Mouse (Mus musculus): ENCODE results near the gene Mfng. TPM values are rescaled to one million over a fixed set of nuclear protein-coding genes. Genes with fewer than 3 reads are reported as not detected.

The Mfng gene
- polyA plus RNA-seq, 1 experiment, result 15.7 TPM

GRCm38 (mm10) chr15:78780908-78781307, 7.6 kb upstream of the Mfng start:
- H3K27me3 ChIP-seq (replicated peaks; ENCODE audit: control insufficient read depth, insufficient read depth, low read length), result no peaks in the 10 kb centered on the region
- 53% methylated on average over 7 of the region's 7 CpGs for WGBS
- DNase-seq, result peak; percentile 89
- peaks cover 1% of the 10 kb centered on the region for H3K36me3 ChIP-seq (ENCODE audit: control insufficient read depth, insufficient read depth, low read length)
- peaks cover 12% of the 10 kb centered on the region for H3K4me1 ChIP-seq (ENCODE audit: control insufficient read depth, insufficient read depth, low read length)
- TF ChIP-seq CTCF (conservative IDR thresholded peaks at IDR 0.05; ENCODE audit: insufficient read depth, insufficient read length, low read depth, low read length), result no peak
- TF ChIP-seq POLR2A (IDR thresholded peaks at IDR 0.05; ENCODE audit: low read depth, low read length), result no peak
- peak overlapping the region; percentile 10 for H3K27ac ChIP-seq (ENCODE audit: insufficient read depth, low read depth, low read length)
- no peak overlapping the region for H3K4me3 ChIP-seq (ENCODE audit: insufficient read depth, low read depth, low read length)

DNA sequence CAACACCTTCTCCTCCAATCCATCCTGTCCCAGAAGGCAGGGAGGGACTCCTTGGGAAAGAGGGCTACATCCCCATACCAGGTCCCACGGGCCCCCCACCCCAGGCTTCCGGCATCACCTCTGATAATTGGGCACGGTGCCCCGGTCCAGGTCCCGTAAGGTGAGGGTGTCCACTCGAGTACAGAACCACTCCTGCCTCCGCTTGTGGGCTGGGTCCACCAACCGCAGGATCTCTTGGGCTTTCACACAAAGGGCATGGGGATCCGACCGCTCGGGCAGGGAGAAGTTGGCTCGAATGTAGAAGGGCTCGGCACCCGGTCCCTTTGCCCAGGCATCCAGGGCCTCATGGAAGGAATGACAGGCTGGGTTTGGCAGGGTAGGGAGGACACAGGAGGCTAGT, 7.1 kb upstream of the Mfng start:
- WGBS, result 82% methylated on average over 14 of the region's 14 CpGs

GRCm38 (mm10) chr15:78779690-78780089, 6.4 kb upstream of the Mfng start:
- TF ChIP-seq POLR2A (IDR thresholded peaks at IDR 0.05; ENCODE audit: low read depth, low read length), result no peak
- TF ChIP-seq CTCF (conservative IDR thresholded peaks at IDR 0.05; ENCODE audit: insufficient read depth, insufficient read length, low read depth, low read length), result no peak
- no peaks in the 10 kb centered on the region for H3K27me3 ChIP-seq (replicated peaks; ENCODE audit: control insufficient read depth, insufficient read depth, low read length)
- 90% methylated on average over 5 of the region's 5 CpGs for WGBS
- no peak overlapping the region for H3K27ac ChIP-seq (ENCODE audit: insufficient read depth, low read depth, low read length)
- no peak overlapping the region for H3K4me3 ChIP-seq (ENCODE audit: insufficient read depth, low read depth, low read length)
- no peak for DNase-seq
- peaks cover 12% of the 10 kb centered on the region for H3K4me1 ChIP-seq (ENCODE audit: control insufficient read depth, insufficient read depth, low read length)
- peaks cover 1% of the 10 kb centered on the region for H3K36me3 ChIP-seq (ENCODE audit: control insufficient read depth, insufficient read depth, low read length)

More for the DNA sequence above, 7.1 kb upstream of the Mfng start:
- H3K4me3 ChIP-seq (ENCODE audit: insufficient read depth, low read depth, low read length), result no peak overlapping the region
- H3K27ac ChIP-seq (ENCODE audit: insufficient read depth, low read depth, low read length), result peak overlapping the region; percentile 10
- no peaks in the 10 kb centered on the region for H3K27me3 ChIP-seq (replicated peaks; ENCODE audit: control insufficient read depth, insufficient read depth, low read length)
- no peak for DNase-seq
- TF ChIP-seq CTCF (conservative IDR thresholded peaks at IDR 0.05; ENCODE audit: insufficient read depth, insufficient read length, low read depth, low read length), result no peak
- TF ChIP-seq POLR2A (IDR thresholded peaks at IDR 0.05; ENCODE audit: low read depth, low read length), result no peak
- peaks cover 12% of the 10 kb centered on the region for H3K4me1 ChIP-seq (ENCODE audit: control insufficient read depth, insufficient read depth, low read length)
- peaks cover 1% of the 10 kb centered on the region for H3K36me3 ChIP-seq (ENCODE audit: control insufficient read depth, insufficient read depth, low read length)

DNA sequence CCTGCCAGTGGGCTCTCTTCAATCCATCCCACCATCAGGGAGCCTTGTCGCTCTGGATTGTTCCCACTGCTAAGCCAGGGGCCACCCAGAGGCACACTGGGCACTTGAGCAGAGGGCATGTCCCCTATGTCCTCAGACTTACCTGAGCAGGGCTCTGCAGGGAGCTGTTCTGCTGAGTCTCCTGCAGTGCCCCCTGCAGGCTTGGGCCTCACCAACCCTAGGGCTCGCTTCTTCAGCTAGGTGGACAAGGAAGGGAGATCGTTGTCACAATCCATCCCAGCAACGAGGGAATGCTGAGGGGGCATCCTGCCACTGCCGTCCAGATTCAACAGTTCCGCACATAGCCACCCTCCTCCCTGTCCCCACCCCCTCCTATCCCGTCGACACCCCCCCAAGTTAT, 6.0 kb upstream of the Mfng start:
- peak overlapping the region; percentile 17; the same call in 1 of the 2 replicates for H3K27ac ChIP-seq (ENCODE audit: insufficient read depth, low read depth, low read length)
- peaks cover 12% of the 10 kb centered on the region for H3K4me1 ChIP-seq (ENCODE audit: control insufficient read depth, insufficient read depth, low read length)
- TF ChIP-seq CTCF (conservative IDR thresholded peaks at IDR 0.05; ENCODE audit: insufficient read depth, insufficient read length, low read depth, low read length), result peak; percentile 27; the same call in 1 of the 2 replicates
- TF ChIP-seq POLR2A (IDR thresholded peaks at IDR 0.05; ENCODE audit: low read depth, low read length), result no peak
- 72% methylated on average over 8 of the region's 8 CpGs for WGBS
- H3K36me3 ChIP-seq (ENCODE audit: control insufficient read depth, insufficient read depth, low read length), result peaks cover 1% of the 10 kb centered on the region
- H3K27me3 ChIP-seq (replicated peaks; ENCODE audit: control insufficient read depth, insufficient read depth, low read length), result no peaks in the 10 kb centered on the region
- DNase-seq, result no peak
- H3K4me3 ChIP-seq (ENCODE audit: insufficient read depth, low read depth, low read length), result no peak overlapping the region

GRCm38 (mm10) chr15:78778077-78778870, 5.0 kb upstream of the Mfng start:
- TF ChIP-seq CTCF (conservative IDR thresholded peaks at IDR 0.05; ENCODE audit: insufficient read depth, insufficient read length, low read depth, low read length) (peak; percentile 86), POLR2A (IDR thresholded peaks at IDR 0.05; ENCODE audit: low read depth, low read length) (no peak)
- H3K27me3 ChIP-seq (replicated peaks; ENCODE audit: control insufficient read depth, insufficient read depth, low read length), result no peaks in the 10 kb centered on the region
- 57% methylated on average over 14 of the region's 15 CpGs for WGBS
- DNase-seq, result peak; percentile 98
- no peak overlapping the region for H3K4me3 ChIP-seq (ENCODE audit: insufficient read depth, low read depth, low read length)
- peaks cover 12% of the 10 kb centered on the region for H3K4me1 ChIP-seq (ENCODE audit: control insufficient read depth, insufficient read depth, low read length)
- H3K36me3 ChIP-seq (ENCODE audit: control insufficient read depth, insufficient read depth, low read length), result peaks cover 1% of the 10 kb centered on the region
- peak overlapping the region; percentile 17 for H3K27ac ChIP-seq (ENCODE audit: insufficient read depth, low read depth, low read length)

DNA sequence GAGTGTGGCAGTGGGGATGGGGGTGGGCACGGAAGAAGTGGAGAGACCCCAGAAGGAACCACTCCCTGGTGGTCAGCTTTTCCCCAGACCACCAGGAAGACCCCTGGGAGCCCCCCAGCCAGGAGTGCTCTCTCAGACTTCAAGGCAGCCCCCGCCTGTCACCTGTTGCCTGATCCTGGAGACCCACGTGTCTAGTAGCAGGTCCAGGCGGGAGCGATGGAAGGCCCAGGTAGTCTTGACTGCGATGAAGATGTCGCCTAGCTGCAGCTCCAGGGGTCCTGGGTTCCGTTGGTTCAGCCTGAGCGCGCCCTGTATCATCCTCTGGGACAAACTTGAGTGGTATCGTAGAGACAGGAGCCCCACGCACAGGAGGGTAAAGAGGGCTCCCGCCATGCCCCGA, 419 bp downstream of the Mfng start:
- H3K36me3 ChIP-seq (ENCODE audit: control insufficient read depth, insufficient read depth, low read length), result peaks cover 1% of the 10 kb centered on the region
- DNase-seq, result no peak
- H3K4me3 ChIP-seq (ENCODE audit: insufficient read depth, low read depth, low read length), result peak overlapping the region; percentile 25
- H3K27ac ChIP-seq (ENCODE audit: insufficient read depth, low read depth, low read length), result peak overlapping the region; percentile 86
- 42% methylated on average over 14 of the region's 14 CpGs for WGBS
- H3K4me1 ChIP-seq (ENCODE audit: control insufficient read depth, insufficient read depth, low read length), result no peaks in the 10 kb centered on the region
- no peaks in the 10 kb centered on the region for H3K27me3 ChIP-seq (replicated peaks; ENCODE audit: control insufficient read depth, insufficient read depth, low read length)
- TF ChIP-seq POLR2A (IDR thresholded peaks at IDR 0.05; ENCODE audit: low read depth, low read length) (no peak), CTCF (conservative IDR thresholded peaks at IDR 0.05; ENCODE audit: insufficient read depth, insufficient read length, low read depth, low read length) (no peak)

DNA sequence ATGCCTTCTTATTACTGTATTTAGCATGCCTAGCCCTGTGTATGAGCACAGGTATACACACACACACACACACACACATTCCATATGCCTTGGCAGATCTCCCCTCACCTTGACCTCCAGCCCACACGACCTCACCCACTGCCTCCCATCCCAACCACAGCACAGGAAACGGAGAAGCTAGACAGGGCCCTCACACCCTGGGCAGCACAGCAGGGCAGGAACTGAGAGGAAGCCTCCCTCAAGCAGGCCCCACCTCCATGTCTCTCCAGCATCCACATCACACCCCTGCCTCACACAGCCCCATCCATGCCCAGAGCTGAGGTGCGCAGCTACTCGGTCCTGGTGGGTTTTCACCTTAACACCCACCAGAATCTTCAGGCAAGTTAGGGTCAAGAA, 909 bp downstream of the Mfng start:
- 63% methylated on average over 4 of the region's 4 CpGs for WGBS
- Histone ChIP-seq H3K36me3 (ENCODE audit: control insufficient read depth, insufficient read depth, low read length) (peaks cover 1% of the 10 kb centered on the region; the same call in 1 of the 2 replicates), H3K4me3 (ENCODE audit: insufficient read depth, low read depth, low read length) (peak overlapping the region; percentile 25), H3K4me1 (ENCODE audit: control insufficient read depth, insufficient read depth, low read length) (no peaks in the 10 kb centered on the region), H3K27me3 (replicated peaks; ENCODE audit: control insufficient read depth, insufficient read depth, low read length) (no peaks in the 10 kb centered on the region), H3K27ac (ENCODE audit: insufficient read depth, low read depth, low read length) (peak overlapping the region; percentile 86)
- peak; percentile 67 for DNase-seq
- TF ChIP-seq POLR2A (IDR thresholded peaks at IDR 0.05; ENCODE audit: low read depth, low read length), result no peak
- no peak for TF ChIP-seq CTCF (conservative IDR thresholded peaks at IDR 0.05; ENCODE audit: insufficient read depth, insufficient read length, low read depth, low read length)

Measured in kidney, adult 2 months (tissue).